Mouse (Mus musculus): ENCODE measurements at regions not wholly inside any gene's neighbourhood (a gene's known extent, or its start where the extent isn't known, plus 50 kb on each side); places are given as distances from the start of the nearest gene placed in this dataset.

DNA sequence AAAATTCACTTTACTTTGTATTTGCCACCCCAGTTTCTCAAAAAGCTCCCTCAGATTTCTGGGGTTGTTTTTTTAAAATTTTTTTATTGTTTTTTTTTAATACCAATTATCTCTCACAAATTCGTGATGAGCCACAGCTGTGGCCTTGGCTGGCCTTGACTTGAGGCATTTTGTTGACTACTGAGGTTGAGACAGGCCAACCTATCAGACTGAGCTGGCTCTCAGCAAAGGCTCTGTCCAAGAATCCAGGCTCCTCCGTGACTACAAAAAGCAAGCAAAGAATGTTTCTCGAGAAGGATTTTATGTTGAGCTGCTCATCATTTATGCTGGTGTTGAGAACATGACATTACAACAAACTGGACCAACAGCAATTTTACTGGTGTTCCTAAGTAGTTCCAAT, 244.6 kb upstream of the Rasgrp1 start:
- H3K27me3 ChIP-seq (ENCODE audit: control insufficient read depth), result no peaks in the 10 kb centered on the region
- TF ChIP-seq TAL1 (IDR thresholded peaks at IDR 0.05; ENCODE audit: low read length) (no peak), GATA1 (IDR thresholded peaks at IDR 0.05; ENCODE audit: low read length) (no peak)
- H3K4me1 ChIP-seq (ENCODE audit: control insufficient read depth), result no peaks in the 10 kb centered on the region
- no peaks in the 10 kb centered on the region; the same call in 1 of the 2 replicates for H3K9me3 ChIP-seq (ENCODE audit: control insufficient read depth, low read length)
- H3K36me3 ChIP-seq (ENCODE audit: control insufficient read depth), result no peaks in the 10 kb centered on the region
- H3K4me3 ChIP-seq (replicated peaks), result no peak overlapping the region

GRCm38 (mm10) chr2:117595028-117595427, 252.2 kb upstream of the Rasgrp1 start:
- H3K27me3 ChIP-seq (ENCODE audit: control insufficient read depth), result no peaks in the 10 kb centered on the region
- H3K4me3 ChIP-seq (replicated peaks), result no peak overlapping the region
- no peak for TF ChIP-seq GATA1 (IDR thresholded peaks at IDR 0.05; ENCODE audit: low read length)
- TF ChIP-seq TAL1 (IDR thresholded peaks at IDR 0.05; ENCODE audit: low read length), result no peak
- H3K4me1 ChIP-seq (ENCODE audit: control insufficient read depth), result no peaks in the 10 kb centered on the region
- no peaks in the 10 kb centered on the region for H3K9me3 ChIP-seq (ENCODE audit: control insufficient read depth, low read length)
- no peaks in the 10 kb centered on the region for H3K36me3 ChIP-seq (ENCODE audit: control insufficient read depth)

- Histone ChIP-seq H3K27me3 (ENCODE audit: control insufficient read depth) (no peaks in the 10 kb centered on the region), H3K4me3 (replicated peaks) (no peak overlapping the region), H3K9me3 (ENCODE audit: control insufficient read depth, low read length) (no peaks in the 10 kb centered on the region), H3K36me3 (ENCODE audit: control insufficient read depth) (no peaks in the 10 kb centered on the region), H3K4me1 (ENCODE audit: control insufficient read depth) (no peaks in the 10 kb centered on the region)
- TF ChIP-seq TAL1 (IDR thresholded peaks at IDR 0.05; ENCODE audit: low read length), result no peak
- TF ChIP-seq GATA1 (IDR thresholded peaks at IDR 0.05; ENCODE audit: low read length), result no peak
These were observed 254.8 kb upstream of the Rasgrp1 start for GRCm38 (mm10) chr2:117597573-117597972.

DNA sequence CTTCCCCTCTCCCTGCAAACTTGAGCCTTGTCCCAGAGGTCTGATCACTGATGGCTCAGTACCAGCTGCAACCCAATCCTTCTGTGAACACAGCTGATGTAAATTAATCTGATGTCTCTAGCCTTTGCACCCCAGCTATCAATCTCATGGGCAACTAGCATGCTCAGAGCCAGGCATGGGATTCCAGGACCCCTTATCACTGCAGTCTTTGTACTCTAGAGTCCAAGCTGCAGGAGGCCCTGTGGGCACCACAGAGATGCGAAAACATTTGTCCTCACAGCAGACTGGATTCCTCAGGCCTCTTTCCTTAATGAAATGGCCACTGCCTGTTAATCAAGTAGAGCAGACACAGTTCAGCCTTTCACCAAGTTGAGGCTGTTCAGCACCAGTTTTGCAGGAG, 272.0 kb upstream of the Rasgrp1 start:
- no peak for TF ChIP-seq TAL1 (IDR thresholded peaks at IDR 0.05; ENCODE audit: low read length)
- no peak for TF ChIP-seq GATA1 (IDR thresholded peaks at IDR 0.05; ENCODE audit: low read length)
- Histone ChIP-seq H3K4me1 (ENCODE audit: control insufficient read depth) (no peaks in the 10 kb centered on the region), H3K27me3 (ENCODE audit: control insufficient read depth) (no peaks in the 10 kb centered on the region), H3K9me3 (ENCODE audit: control insufficient read depth, low read length) (no peaks in the 10 kb centered on the region), H3K36me3 (ENCODE audit: control insufficient read depth) (no peaks in the 10 kb centered on the region), H3K4me3 (replicated peaks) (no peak overlapping the region)

GRCm38 (mm10) chr2:117618063-117618462, 275.3 kb upstream of the Rasgrp1 start:
- no peaks in the 10 kb centered on the region for H3K27me3 ChIP-seq (ENCODE audit: control insufficient read depth)
- no peaks in the 10 kb centered on the region for H3K9me3 ChIP-seq (ENCODE audit: control insufficient read depth, low read length)
- no peaks in the 10 kb centered on the region for H3K36me3 ChIP-seq (ENCODE audit: control insufficient read depth)
- H3K4me1 ChIP-seq (ENCODE audit: control insufficient read depth), result no peaks in the 10 kb centered on the region
- no peak for TF ChIP-seq TAL1 (IDR thresholded peaks at IDR 0.05; ENCODE audit: low read length)
- no peak for TF ChIP-seq GATA1 (IDR thresholded peaks at IDR 0.05; ENCODE audit: low read length)
- H3K4me3 ChIP-seq (replicated peaks), result no peak overlapping the region

DNA sequence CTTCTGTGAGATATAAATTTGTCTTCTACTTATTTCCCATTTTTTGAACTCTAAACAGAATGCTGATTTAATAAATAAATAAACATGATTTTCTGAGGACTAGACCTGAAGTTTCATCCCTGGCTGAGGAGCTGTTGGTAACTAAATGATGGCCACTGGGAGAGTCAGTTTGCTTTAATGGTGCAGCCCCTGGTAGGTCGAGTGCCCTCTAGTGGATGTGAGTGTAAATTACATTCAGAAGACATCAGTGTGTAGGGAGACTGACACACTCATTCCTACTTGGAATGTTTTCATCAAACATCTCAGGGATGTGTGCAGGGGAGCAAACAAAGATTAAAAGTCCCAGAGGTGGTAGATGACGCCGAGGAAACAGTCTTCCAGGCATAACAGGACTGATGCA, 281.2 kb upstream of the Rasgrp1 start:
- Histone ChIP-seq H3K9me3 (ENCODE audit: control insufficient read depth, low read length) (no peaks in the 10 kb centered on the region; the same call in 1 of the 2 replicates), H3K4me3 (replicated peaks) (no peak overlapping the region), H3K27me3 (ENCODE audit: control insufficient read depth) (no peaks in the 10 kb centered on the region), H3K36me3 (ENCODE audit: control insufficient read depth) (no peaks in the 10 kb centered on the region), H3K4me1 (ENCODE audit: control insufficient read depth) (no peaks in the 10 kb centered on the region)
- TF ChIP-seq GATA1 (IDR thresholded peaks at IDR 0.05; ENCODE audit: low read length) (no peak), TAL1 (IDR thresholded peaks at IDR 0.05; ENCODE audit: low read length) (no peak)

GRCm38 (mm10) chr2:117634906-117635305, 292.1 kb upstream of the Rasgrp1 start:
- no peaks in the 10 kb centered on the region for H3K27me3 ChIP-seq (ENCODE audit: control insufficient read depth)
- H3K4me1 ChIP-seq (ENCODE audit: control insufficient read depth), result no peaks in the 10 kb centered on the region
- H3K4me3 ChIP-seq (replicated peaks), result no peak overlapping the region
- TF ChIP-seq TAL1 (IDR thresholded peaks at IDR 0.05; ENCODE audit: low read length) (no peak), GATA1 (IDR thresholded peaks at IDR 0.05; ENCODE audit: low read length) (no peak)
- H3K36me3 ChIP-seq (ENCODE audit: control insufficient read depth), result no peaks in the 10 kb centered on the region
- no peaks in the 10 kb centered on the region for H3K9me3 ChIP-seq (ENCODE audit: control insufficient read depth, low read length)

- H3K27me3 ChIP-seq (ENCODE audit: control insufficient read depth), result no peaks in the 10 kb centered on the region
- H3K36me3 ChIP-seq (ENCODE audit: control insufficient read depth), result no peaks in the 10 kb centered on the region
- H3K4me1 ChIP-seq (ENCODE audit: control insufficient read depth), result no peaks in the 10 kb centered on the region
- no peak overlapping the region for H3K4me3 ChIP-seq (replicated peaks)
- TF ChIP-seq GATA1 (IDR thresholded peaks at IDR 0.05; ENCODE audit: low read length) (no peak), TAL1 (IDR thresholded peaks at IDR 0.05; ENCODE audit: low read length) (no peak)
- H3K9me3 ChIP-seq (ENCODE audit: control insufficient read depth, low read length), result no peaks in the 10 kb centered on the region
These were observed 294.6 kb upstream of the Rasgrp1 start for GRCm38 (mm10) chr2:117637397-117637796.

DNA sequence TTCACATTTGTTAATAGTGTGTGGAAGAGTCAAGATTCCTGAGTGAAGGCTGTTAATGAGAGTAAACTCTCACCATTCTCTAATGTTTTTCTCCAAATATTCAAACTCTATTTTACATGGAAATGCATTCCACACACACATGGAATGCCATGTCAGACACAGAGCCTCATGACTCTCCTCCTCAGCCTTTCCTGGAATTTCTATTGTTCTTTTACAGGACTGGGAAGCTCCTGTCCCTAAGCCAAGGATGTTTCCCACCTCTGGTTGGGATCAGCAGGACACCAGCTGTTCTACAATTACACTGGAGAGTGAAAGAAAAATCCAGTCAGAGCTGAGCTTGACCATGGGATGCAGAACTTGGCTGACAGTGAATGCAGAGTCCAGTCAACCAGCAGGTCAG, 309.3 kb upstream of the Rasgrp1 start:
- no peaks in the 10 kb centered on the region for H3K36me3 ChIP-seq (ENCODE audit: control insufficient read depth)
- no peak overlapping the region for H3K4me3 ChIP-seq (replicated peaks)
- no peaks in the 10 kb centered on the region for H3K27me3 ChIP-seq (ENCODE audit: control insufficient read depth)
- H3K9me3 ChIP-seq (ENCODE audit: control insufficient read depth, low read length), result no peaks in the 10 kb centered on the region; the same call in 1 of the 2 replicates
- TF ChIP-seq GATA1 (IDR thresholded peaks at IDR 0.05; ENCODE audit: low read length), result no peak
- no peak for TF ChIP-seq TAL1 (IDR thresholded peaks at IDR 0.05; ENCODE audit: low read length)
- H3K4me1 ChIP-seq (ENCODE audit: control insufficient read depth), result no peaks in the 10 kb centered on the region

DNA sequence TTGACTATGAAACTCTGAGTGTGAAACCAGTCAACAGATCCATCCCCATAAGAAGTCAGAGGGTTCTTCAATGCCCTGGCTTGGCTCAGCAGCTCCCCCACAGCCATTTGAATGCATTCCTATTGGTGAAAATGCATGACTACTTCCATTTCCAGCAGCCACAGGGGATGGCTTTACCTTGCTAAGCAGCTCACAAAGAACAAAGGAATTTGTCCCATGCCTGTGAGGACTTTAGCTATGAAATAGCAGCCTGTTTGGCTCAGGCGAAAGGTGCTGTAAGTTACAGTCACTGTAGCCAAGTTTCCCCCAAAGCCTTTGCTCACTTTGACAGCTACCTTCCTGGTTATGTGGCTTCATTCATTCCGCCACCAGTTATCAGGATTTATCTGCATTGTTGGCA, 309.8 kb upstream of the Rasgrp1 start:
- no peak for TF ChIP-seq TAL1 (IDR thresholded peaks at IDR 0.05; ENCODE audit: low read length)
- no peak for TF ChIP-seq GATA1 (IDR thresholded peaks at IDR 0.05; ENCODE audit: low read length)
- H3K36me3 ChIP-seq (ENCODE audit: control insufficient read depth), result no peaks in the 10 kb centered on the region
- no peaks in the 10 kb centered on the region for H3K4me1 ChIP-seq (ENCODE audit: control insufficient read depth)
- H3K27me3 ChIP-seq (ENCODE audit: control insufficient read depth), result no peaks in the 10 kb centered on the region
- H3K4me3 ChIP-seq (replicated peaks), result no peak overlapping the region
- H3K9me3 ChIP-seq (ENCODE audit: control insufficient read depth, low read length), result no peaks in the 10 kb centered on the region; the same call in 1 of the 2 replicates

Measured in erythroblast, embryonic 14.5 days (primary cell).